10 mouse cellular contexts compared by ENCODE assay signal in genomic region chr7:70330207-70330562, GRCm38 (mm10). TPM values are rescaled to one million over a fixed set of nuclear protein-coding genes. Genes with fewer than 3 reads are reported as not detected.
DNase-seq lines count a peak whose midpoint lies in the region; ATAC-seq and TF ChIP-seq lines count a peak whose summit lies in the region.
"Had no signal": no experiment of that assay in that cellular context is flagged by ENCODE, and none has a peak within 500 bp of the region (broad histone marks: within the 10 kb centered on the region; RNA-seq: fewer than 3 reads in every experiment).

No protein-coding gene starts in this region.

- peak; percentile 67 for DNase-seq in heart, adult 11 months
- no peak for DNase-seq in heart, adult 18-20 months
- DNase-seq in right cerebral cortex, postnatal 25 days, result peak; percentile 9
- no peak for DNase-seq in right cerebral cortex, postnatal 36 days (ENCODE audit: low spot score in 2 of 2)
- peak; percentile 59 for DNase-seq in midbrain, embryonic 10.5 days (ENCODE audit: low spot score)
- no peak for DNase-seq in stomach, postnatal 0 days (ENCODE audit: low spot score)
- no peak for DNase-seq in testis, postnatal 10 days (ENCODE audit: low spot score)
- no peak for DNase-seq in layer of hippocampus, adult 9-10 months (ENCODE audit: low spot score)
- DNase-seq: cerebellum, postnatal 25 days had no signal

- H3K9me3 ChIP-seq in midbrain, embryonic 10.5 days (replicated peaks), result no peaks in the 10 kb centered on the region
- H3K9me3 ChIP-seq in stomach, postnatal 0 days (ENCODE audit: control insufficient read depth, low read length), result no peaks in the 10 kb centered on the region

- WGBS in midbrain, embryonic 10.5 days, result 2% methylated on average over 12 of the region's 12 CpGs
- 41% methylated on average over 12 of the region's 12 CpGs for WGBS in stomach, postnatal 0 days

- peak overlapping the region; percentile 39 for H3K4me2 ChIP-seq in stomach, postnatal 0 days (replicated peaks; ENCODE audit: low read depth)

- no peak for TF ChIP-seq EP300 in stomach, postnatal 0 days (optimal IDR thresholded peaks at IDR 0.05)

- H3K4me1 ChIP-seq in midbrain, embryonic 10.5 days, result peaks cover 89% of the 10 kb centered on the region
- H3K4me1 ChIP-seq in stomach, postnatal 0 days (replicated peaks; ENCODE audit: control insufficient read depth, insufficient read depth), result 0 out of 2 replicates have a peak, but pooled peaks cover 2% of the 10 kb centered on the region

- peak overlapping the region; percentile 60 for H3K4me3 ChIP-seq in midbrain, embryonic 10.5 days
- no peak overlapping the region for H3K4me3 ChIP-seq in stomach, postnatal 0 days (ENCODE audit: low read depth, low read length)
- H3K4me3 ChIP-seq: megakaryocyte, embryonic 14.5 days had no signal

- peaks cover 100% of the 10 kb centered on the region for H3K27me3 ChIP-seq in midbrain, embryonic 10.5 days (ENCODE audit: low read depth, poor library complexity, severe bottlenecking)
- H3K27me3 ChIP-seq in stomach, postnatal 0 days (ENCODE audit: control insufficient read depth, insufficient read depth, low read length), result peaks cover 4% of the 10 kb centered on the region; the same call in 1 of the 2 replicates

- H3K9ac ChIP-seq in stomach, postnatal 0 days (ENCODE audit: low read length), result no peak overlapping the region

- peak overlapping the region; percentile 93 for H3K27ac ChIP-seq in midbrain, embryonic 10.5 days (replicated peaks)
- H3K27ac ChIP-seq in stomach, postnatal 0 days (replicated peaks), result 0 out of 2 replicates have a peak overlapping the region, but pooled peaks have one; percentile 18

- no peak for ATAC-seq in stomach, postnatal 0 days (ENCODE audit: low FRiP score, low TSS enrichment)

- no peaks in the 10 kb centered on the region for H3K36me3 ChIP-seq in midbrain, embryonic 10.5 days
- no peaks in the 10 kb centered on the region for H3K36me3 ChIP-seq in stomach, postnatal 0 days (ENCODE audit: control insufficient read depth, insufficient read depth, low read length)

- TF ChIP-seq CTCF in stomach, postnatal 0 days (IDR thresholded peaks at IDR 0.05; ENCODE audit: low read depth), result no peak

RNA-seq across cellular contexts. Expression of gene Nr2f2, which starts 36.4 kb away (rescaled TPM):
- 10 to 100 TPM; 13.6 to 14.8 TPM for total RNA-seq in heart, adult 18-20 months (2021)
- polyA plus RNA-seq in midbrain, embryonic 10.5 days (2016; fragmentation: Nextera tagmentation; extraction: Ambion mirVana), result 86.8 and 89.2 TPM in 2 replicates
- 52.8 and 53.9 TPM in 2 replicates for polyA plus RNA-seq in stomach, postnatal 0 days (2015; fragmentation: Nextera tagmentation; extraction: Ambion mirVana)

Comparison
In these comparisons a context has a peak if more than half of its experiments do, and no peak if none do; other contexts are left out.
1. DNase-seq: peak in heart, adult 11 months (single experiment), right cerebral cortex, postnatal 25 days (single experiment) and midbrain, embryonic 10.5 days (single experiment); none in heart, adult 18-20 months (0 of 2), right cerebral cortex, postnatal 36 days (0 of 2), stomach, postnatal 0 days (single experiment), testis, postnatal 10 days (single experiment) and layer of hippocampus, adult 9-10 months (single experiment).